Mouse (Mus musculus) brain, embryonic 14.5 days (tissue): ENCODE data around the gene Spock1.

Source experiments
- CTCF ChIP-seq: fragments of 200-500 bp; IDR thresholded peaks from 2 replicates; pipeline ENCODE4 v1.5.1; 2012; ENCODE audit warnings: inconsistent platforms, mild to moderate bottlenecking, moderate library complexity, borderline replicate concordance; ENCODE audit not compliant: insufficient read depth, insufficient read length; ENCODE audit errors: extremely low read depth
- POLR2A ChIP-seq: fragments of 200-500 bp; IDR thresholded peaks from 2 replicates; pipeline ENCODE4 v1.6.1; 2012; ENCODE audit warnings: mild to moderate bottlenecking, inconsistent platforms, borderline replicate concordance; ENCODE audit not compliant: poor library complexity, insufficient read depth, insufficient read length, severe bottlenecking; ENCODE audit errors: extremely low read depth

DNA sequence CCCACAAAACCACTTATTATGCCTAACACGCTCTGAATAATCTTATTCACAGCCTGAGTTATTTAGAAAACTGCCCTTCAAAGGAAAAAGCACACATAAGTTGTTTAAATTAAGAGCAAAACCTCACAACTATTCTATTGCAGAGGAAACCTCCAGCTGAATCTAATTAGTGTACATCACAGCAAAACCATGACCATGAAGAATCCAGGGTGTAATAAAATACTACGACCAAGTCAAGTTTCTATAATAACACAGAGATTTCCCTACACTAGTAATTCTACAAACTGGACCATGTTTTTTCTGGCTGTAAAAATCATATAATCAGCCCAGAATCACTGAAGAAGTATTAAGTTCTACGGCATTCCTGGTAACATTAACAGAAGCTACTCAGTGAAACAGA, 240.5 kb downstream of the Spock1 start:
- TF ChIP-seq CTCF (no peak), POLR2A (no peak)
